Mouse (Mus musculus) ES-Bruce4 (cell line): ENCODE measurements around the gene Rit1.

ENCODE experiments used
- CTCF ChIP-seq: IDR thresholded peaks from one replicate; pipeline ENCODE4 v1.8.1; 2011; ENCODE audit warnings: low read depth, low read length
- POLR2A ChIP-seq: IDR thresholded peaks from one replicate; pipeline ENCODE4 v1.8.1; 2011; ENCODE audit warnings: low read length; ENCODE audit not compliant: insufficient read depth

DNA sequence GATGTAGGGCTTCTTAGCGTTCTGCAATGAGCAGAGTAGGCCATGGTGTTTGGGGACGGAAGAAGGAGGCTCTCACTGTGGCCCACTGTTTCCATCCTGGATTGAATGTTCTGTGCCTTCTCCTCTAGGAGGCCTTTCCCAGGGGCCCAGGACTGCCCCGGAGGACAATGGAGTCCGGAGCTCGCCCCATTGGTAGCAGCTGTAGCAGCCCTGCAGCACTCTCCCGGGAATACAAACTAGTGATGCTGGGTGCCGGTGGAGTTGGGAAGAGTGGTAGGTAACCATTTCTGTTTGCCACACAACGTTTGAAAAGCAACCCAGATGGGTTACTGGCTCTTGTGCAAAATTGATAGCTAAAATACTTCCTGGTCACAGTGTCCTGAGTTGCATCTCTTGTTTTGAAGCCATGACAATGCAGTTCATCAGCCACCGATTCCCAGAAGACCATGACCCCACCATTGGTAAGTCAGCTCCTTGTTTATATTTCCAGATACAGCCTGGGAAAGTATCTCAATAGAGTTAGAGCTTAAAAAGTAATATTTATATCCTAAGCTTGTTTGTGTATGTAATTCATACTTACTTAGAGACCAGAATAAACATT, 660 bp downstream of the Rit1 start:
- no peak for TF ChIP-seq CTCF
- no peak for TF ChIP-seq POLR2A
